15 mouse cellular contexts compared by ENCODE assay signal in genomic region chr12:109085046-109085445, GRCm38 (mm10). TPM values are rescaled to one million over a fixed set of nuclear protein-coding genes. Genes with fewer than 3 reads are reported as not detected.
A peak's percentile ranks its signal among the peaks of the same experiment; 100 is the strongest.
DNase-seq lines count a peak whose midpoint lies in the region; ATAC-seq and TF ChIP-seq lines count a peak whose summit lies in the region.
"Had no signal": no experiment of that assay in that cellular context is flagged by ENCODE, and none has a peak within 500 bp of the region (broad histone marks: within the 10 kb centered on the region; RNA-seq: fewer than 3 reads in every experiment).

No protein-coding gene starts in this region.

- ATAC-seq in forebrain, embryonic 13.5 days = peak; percentile 84
- ATAC-seq in hindbrain, embryonic 15.5 days (ENCODE audit: low FRiP score, low read depth) = peak; percentile 59; the same call in 1 of the 2 replicates

- intact Hi-C loops in gastrocnemius, adult 2 months (cut with DNase I) = no loop called here

- DNase-seq in heart, adult 11 months = peak; percentile 83
- DNase-seq in heart, adult 8-10 months (ENCODE audit: low spot score) = no peak
- peak; percentile 78 for DNase-seq in A20 (ENCODE audit: low read depth, low spot score)
- no peak for DNase-seq in gastrocnemius, adult 2 months
- no peak for DNase-seq in embryonic facial prominence, embryonic 10.5 days (ENCODE audit: low spot score)
- DNase-seq in thymus, postnatal 0 days (ENCODE audit: low spot score) = no peak
- DNase-seq: gastrocnemius, postnatal 36 days; kidney, postnatal 14 days; lung, postnatal 10 days; thymus, postnatal 14 days had no signal

- no peak overlapping the region for H3K9ac ChIP-seq in forebrain, embryonic 13.5 days
- H3K9ac ChIP-seq in hindbrain, embryonic 15.5 days = no peak overlapping the region
- H3K9ac ChIP-seq: embryonic facial prominence, embryonic 13.5 days; liver, embryonic 14.5 days had no signal

- no peaks in the 10 kb centered on the region for H3K36me3 ChIP-seq in forebrain, embryonic 13.5 days (ENCODE audit: poor library complexity, severe bottlenecking)
- no peaks in the 10 kb centered on the region for H3K36me3 ChIP-seq in hindbrain, embryonic 15.5 days
- H3K36me3 ChIP-seq in embryonic facial prominence, embryonic 10.5 days (replicated peaks) = no peaks in the 10 kb centered on the region
- H3K36me3 ChIP-seq: embryonic facial prominence, embryonic 13.5 days; G1E had no signal

- H3K4me3 ChIP-seq in forebrain, embryonic 13.5 days = no peak overlapping the region
- H3K4me3 ChIP-seq in hindbrain, embryonic 15.5 days = no peak overlapping the region
- no peak overlapping the region for H3K4me3 ChIP-seq in gastrocnemius, adult 2 months
- no peak overlapping the region for H3K4me3 ChIP-seq in embryonic facial prominence, embryonic 10.5 days
- H3K4me3 ChIP-seq: embryonic facial prominence, embryonic 13.5 days had no signal

- 46% methylated on average over 5 of the region's 5 CpGs for WGBS in forebrain, embryonic 13.5 days
- WGBS in hindbrain, embryonic 15.5 days = 41% methylated on average over 5 of the region's 5 CpGs
- 77% methylated on average over 5 of the region's 5 CpGs for WGBS in embryonic facial prominence, embryonic 10.5 days

- H3K27me3 ChIP-seq in forebrain, embryonic 13.5 days = no peaks in the 10 kb centered on the region
- H3K27me3 ChIP-seq in hindbrain, embryonic 15.5 days = no peaks in the 10 kb centered on the region
- no peaks in the 10 kb centered on the region for H3K27me3 ChIP-seq in embryonic facial prominence, embryonic 10.5 days (replicated peaks; ENCODE audit: low read depth, poor library complexity, severe bottlenecking)
- H3K27me3 ChIP-seq: embryonic facial prominence, embryonic 13.5 days had no signal

- H3K4me2 ChIP-seq in forebrain, embryonic 13.5 days = no peak overlapping the region
- no peak overlapping the region for H3K4me2 ChIP-seq in hindbrain, embryonic 15.5 days
- H3K4me2 ChIP-seq: embryonic facial prominence, embryonic 13.5 days had no signal

- peak overlapping the region; percentile 82 for H3K27ac ChIP-seq in forebrain, embryonic 13.5 days
- H3K27ac ChIP-seq in hindbrain, embryonic 15.5 days (replicated peaks) = peak overlapping the region; percentile 64
- H3K27ac ChIP-seq in gastrocnemius, adult 2 months = no peak overlapping the region
- no peak overlapping the region for H3K27ac ChIP-seq in embryonic facial prominence, embryonic 10.5 days (replicated peaks)
- H3K27ac ChIP-seq: embryonic facial prominence, embryonic 13.5 days; liver, embryonic 14.5 days had no signal

- H3K4me1 ChIP-seq in forebrain, embryonic 13.5 days = peaks cover 20% of the 10 kb centered on the region
- H3K4me1 ChIP-seq in hindbrain, embryonic 15.5 days (replicated peaks) = peaks cover 12% of the 10 kb centered on the region
- H3K4me1 ChIP-seq in embryonic facial prominence, embryonic 10.5 days = no peaks in the 10 kb centered on the region
- H3K4me1 ChIP-seq: embryonic facial prominence, embryonic 13.5 days had no signal

- TF ChIP-seq CTCF in gastrocnemius, adult 2 months (IDR thresholded peaks at IDR 0.05) = no peak

- no peaks in the 10 kb centered on the region for H3K9me3 ChIP-seq in forebrain, embryonic 13.5 days (replicated peaks)
- H3K9me3 ChIP-seq in hindbrain, embryonic 15.5 days = no peaks in the 10 kb centered on the region
- H3K9me3 ChIP-seq in embryonic facial prominence, embryonic 10.5 days = no peaks in the 10 kb centered on the region
- H3K9me3 ChIP-seq: embryonic facial prominence, embryonic 13.5 days had no signal

RNA-seq across cellular contexts. Expression of gene Begain, which starts 17.0 kb away (rescaled TPM):
- total RNA-seq in heart, adult 8-10 months (2022) = under 1 TPM in 2 of 4 experiments, not detected in 2; 0.17 to 0.19 TPM
- polyA plus RNA-seq in forebrain, embryonic 13.5 days (2015; fragmentation: Nextera tagmentation; extraction: Ambion mirVana) = 8.3 and 9.0 TPM in 2 replicates
- polyA plus RNA-seq in hindbrain, embryonic 15.5 days (2015; fragmentation: Nextera tagmentation; extraction: Ambion mirVana) = 31.0 and 37.3 TPM in 2 replicates
- under 1 TPM in 1 of 2 experiments, not detected in 1; 0.45 TPM for total RNA-seq in gastrocnemius, adult 2 months (2021)
- polyA plus RNA-seq in embryonic facial prominence, embryonic 10.5 days (2016; fragmentation: Nextera tagmentation; extraction: Ambion mirVana) = 2.3 and 3.1 TPM in 2 replicates
- polyA plus RNA-seq in thymus, postnatal 0 days (2015; fragmentation: Nextera tagmentation; extraction: Ambion mirVana) = 1.7 and 2.0 TPM in 2 replicates
- total RNA-seq: G1E had no signal
- polyA plus RNA-seq: G1E had no signal

Comparison
In these comparisons a context has a peak if more than half of its experiments do, and no peak if none do; other contexts are left out.
1. DNase-seq: peak in heart, adult 11 months (single experiment) and A20 (single experiment); none in heart, adult 8-10 months (single experiment), gastrocnemius, adult 2 months (single experiment), embryonic facial prominence, embryonic 10.5 days (single experiment) and thymus, postnatal 0 days (single experiment).
2. H3K27ac ChIP-seq: peak in forebrain, embryonic 13.5 days (single experiment) and hindbrain, embryonic 15.5 days (single experiment); none in gastrocnemius, adult 2 months (single experiment) and embryonic facial prominence, embryonic 10.5 days (single experiment).